Mouse (Mus musculus): ENCODE data around the gene Srgn. TPM values are rescaled to one million over a fixed set of nuclear protein-coding genes. Genes with fewer than 3 reads are reported as not detected.
A peak's percentile ranks its signal among the peaks of the same experiment; 100 is the strongest.

Gene Srgn
- total RNA-seq (2015) (646 and 668 TPM in 2 replicates), total RNA-seq (2017) (492 and 500 TPM in 2 replicates)

DNA sequence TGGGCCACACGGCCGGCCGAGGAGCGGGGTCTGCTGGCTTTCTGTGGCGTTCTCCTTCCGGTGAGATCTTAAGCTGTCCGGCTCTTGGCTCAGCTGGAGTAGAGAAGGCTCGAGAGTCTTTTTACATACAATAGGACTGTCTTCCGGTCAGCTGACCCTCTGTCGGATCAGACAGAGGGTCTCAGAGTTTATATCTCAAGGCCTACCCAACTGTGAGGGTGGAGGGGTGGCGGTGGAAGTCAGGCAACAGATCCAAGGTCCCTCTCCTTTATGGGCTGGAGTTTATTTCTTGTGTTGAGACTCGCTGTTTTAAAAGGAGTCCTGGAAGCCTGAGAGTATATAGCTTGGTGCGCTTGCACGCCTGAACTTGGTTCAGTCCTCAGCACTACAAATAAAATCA, at the start of gene Srgn:
TSS of gene Srgn (minus strand) at position 101 of the 400 bp plus-strand sequence.
- no peak for ATAC-seq (ENCODE audit: poor library complexity, severe bottlenecking)

DNA sequence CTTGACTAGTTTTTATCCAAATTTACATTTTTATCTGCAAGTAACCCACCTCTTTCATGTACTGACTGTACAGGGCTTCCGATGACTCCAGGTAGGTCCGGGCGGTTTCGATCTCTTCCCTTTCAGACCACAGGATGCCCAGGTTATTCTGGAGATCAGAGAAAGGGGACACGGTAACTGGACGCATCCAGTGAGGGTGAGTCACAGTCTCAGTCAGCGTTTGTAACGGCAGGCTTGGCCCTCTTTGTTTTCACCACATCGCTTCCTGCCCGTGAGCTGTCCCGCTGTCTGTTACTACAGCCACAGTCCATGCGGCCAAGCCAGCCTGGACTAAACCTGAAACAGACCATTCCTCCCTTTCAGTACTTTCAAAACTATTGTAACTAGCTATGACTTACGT, 47.8 kb upstream of the Srgn start:
- ATAC-seq (ENCODE audit: poor library complexity, severe bottlenecking): no peak

DNA sequence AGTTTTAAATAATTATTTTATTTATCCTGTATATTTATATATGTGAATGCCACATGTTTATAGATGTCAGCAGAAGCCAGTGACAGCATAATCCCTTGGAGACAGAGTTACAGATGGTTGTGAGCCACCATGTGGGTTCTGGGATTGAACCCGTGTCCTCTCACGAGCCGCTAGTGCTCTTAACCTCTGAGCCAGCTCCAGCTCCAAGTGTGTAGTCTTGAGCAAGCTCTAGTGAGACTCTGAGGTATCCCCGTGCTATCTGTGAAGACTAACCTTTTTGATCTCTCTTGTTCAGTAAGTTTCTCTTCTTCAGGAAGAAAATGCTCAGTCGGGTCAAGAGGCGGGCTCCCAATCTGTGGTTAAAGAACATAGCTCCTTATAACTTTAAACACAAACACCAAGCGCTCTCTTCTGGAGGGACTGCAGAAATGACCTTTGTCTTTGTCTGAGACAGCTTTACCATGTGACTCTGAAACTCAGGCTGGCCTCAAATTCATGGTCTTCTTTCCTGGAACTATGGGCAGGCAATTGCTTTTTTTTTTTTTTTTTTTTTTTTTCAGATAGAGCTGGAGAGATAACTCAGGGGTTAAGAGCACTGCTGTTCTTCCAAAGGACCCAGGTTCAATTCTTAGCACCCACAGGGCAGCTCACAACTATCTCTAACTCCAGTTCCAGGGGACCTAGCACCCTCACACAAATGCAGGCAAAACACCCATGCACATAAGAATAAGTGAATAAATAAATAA, 43.0 kb upstream of the Srgn start:
- ATAC-seq (ENCODE audit: poor library complexity, severe bottlenecking): no peak

DNA sequence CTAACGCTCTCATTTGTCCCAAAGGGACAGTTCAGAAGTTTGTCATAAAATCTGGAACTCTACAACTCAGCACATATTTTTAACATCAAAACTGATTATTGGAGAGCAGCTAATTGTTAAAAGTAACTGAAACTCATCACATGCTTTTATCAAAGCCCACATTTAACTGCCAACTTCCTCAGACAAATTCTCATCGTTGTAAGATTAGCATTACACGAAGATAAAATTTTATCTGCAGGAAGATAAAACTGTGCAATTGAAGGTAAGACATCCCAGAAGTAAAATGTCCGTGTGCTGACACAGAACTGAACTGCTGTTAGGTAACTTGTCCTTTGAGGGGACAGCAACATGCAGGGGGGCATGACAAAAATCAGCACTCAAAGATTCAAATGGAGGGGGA, 41.6 kb upstream of the Srgn start:
- ATAC-seq (ENCODE audit: poor library complexity, severe bottlenecking): no peak

DNA sequence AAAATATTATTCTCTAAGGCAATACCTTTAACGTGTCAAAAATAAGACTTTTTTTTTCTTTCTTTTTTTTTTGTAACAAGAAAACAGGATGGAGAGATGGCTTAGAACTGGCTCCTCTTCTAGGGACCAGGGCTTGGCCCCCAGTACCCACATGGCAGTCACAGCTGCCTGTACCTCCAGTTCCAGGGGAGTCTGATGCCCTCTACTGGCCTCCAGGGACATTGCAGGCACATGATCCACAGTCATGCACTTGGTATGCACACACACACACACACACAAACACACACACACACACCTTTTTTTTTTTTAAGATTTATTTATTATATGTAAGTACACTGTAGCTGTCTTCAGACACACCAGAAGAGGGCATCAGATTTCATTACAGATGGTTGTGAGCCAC, 30.5 kb upstream of the Srgn start:
- ATAC-seq (ENCODE audit: poor library complexity, severe bottlenecking): 0 out of 2 replicates have a peak, but pooled peaks have one; percentile 24

DNA sequence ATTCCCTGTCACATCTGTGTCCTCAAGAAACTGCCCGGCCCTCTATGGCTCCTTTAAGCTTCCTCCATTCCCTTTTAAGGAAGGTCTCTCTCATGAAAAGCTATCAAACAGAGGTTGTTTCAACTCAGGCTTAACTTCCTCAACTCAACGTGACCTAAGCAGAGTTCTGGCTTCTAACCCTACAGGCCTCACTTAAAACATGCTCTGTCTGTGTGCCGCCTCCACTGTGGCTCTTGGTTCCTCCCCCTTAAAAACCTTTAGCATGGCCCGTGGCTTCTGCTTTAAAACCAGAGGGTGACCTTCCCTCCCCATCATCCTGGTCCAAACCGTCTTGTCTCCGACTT, 29.3 kb upstream of the Srgn start:
- ATAC-seq (ENCODE audit: poor library complexity, severe bottlenecking): peak; percentile 67

DNA sequence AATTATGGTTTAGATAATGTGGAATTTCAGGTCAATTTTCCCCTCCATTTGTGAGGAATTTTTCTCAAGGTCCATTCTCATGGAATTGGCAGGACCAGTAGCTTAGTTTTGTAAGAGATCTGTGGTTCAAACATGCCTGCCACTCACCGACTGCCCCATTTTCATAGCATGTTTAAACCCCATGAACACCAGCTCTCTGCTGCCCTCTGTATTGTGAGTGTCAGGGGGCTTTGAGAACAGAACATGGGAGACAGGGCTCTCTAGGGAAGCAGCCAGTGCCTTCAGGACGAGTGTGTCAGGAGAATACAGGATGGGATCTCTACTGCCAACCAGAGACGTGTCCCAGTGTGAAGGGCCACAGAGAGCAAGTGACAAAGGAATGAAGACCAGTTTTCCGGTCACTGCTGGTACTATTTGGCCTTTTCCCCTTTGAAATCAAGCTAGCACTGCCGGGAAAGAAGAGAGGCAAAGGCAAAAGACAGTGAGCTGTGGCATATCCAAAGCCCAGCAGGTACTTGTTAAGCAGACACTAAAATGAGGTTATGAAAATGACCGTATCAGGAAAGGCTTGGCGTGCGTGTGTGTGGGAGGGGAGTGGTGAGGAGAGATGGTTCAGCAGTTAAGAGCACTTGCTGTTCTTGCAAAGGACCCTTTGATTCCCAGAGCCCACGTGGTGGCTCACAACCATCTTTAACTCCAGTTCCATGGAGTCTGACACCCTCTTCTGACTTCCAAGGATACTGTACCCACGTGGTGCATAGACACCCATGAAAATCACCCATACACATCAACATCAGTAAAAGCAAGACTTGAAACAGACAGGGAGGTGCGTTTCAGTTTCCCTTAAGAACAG, 28.7 kb upstream of the Srgn start:
- ATAC-seq (ENCODE audit: poor library complexity, severe bottlenecking): no peak

DNA sequence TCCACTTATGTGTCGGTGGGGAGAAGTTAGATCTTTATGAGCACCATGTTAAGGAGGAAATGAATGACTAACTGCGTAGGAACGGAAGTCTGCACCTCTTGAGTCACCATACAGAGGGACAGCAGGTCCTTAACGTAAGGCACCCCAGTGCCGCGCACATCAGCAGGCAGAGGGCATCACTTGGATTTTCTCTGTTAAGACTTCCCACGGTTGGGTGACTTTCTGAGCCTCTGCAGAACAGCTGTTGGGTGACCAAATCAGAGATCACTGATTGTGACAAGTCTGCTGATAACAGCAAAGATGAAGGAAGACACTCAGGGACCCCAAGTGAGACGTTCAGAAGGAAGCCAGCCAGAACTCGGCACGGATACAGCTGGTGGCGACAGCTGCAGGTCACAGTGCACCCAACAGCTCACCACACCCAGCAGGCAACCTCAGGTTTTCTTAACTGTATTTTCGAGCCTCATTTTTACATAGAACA, 26.4 kb upstream of the Srgn start:
- peak; percentile 85 for ATAC-seq (ENCODE audit: poor library complexity, severe bottlenecking)

DNA sequence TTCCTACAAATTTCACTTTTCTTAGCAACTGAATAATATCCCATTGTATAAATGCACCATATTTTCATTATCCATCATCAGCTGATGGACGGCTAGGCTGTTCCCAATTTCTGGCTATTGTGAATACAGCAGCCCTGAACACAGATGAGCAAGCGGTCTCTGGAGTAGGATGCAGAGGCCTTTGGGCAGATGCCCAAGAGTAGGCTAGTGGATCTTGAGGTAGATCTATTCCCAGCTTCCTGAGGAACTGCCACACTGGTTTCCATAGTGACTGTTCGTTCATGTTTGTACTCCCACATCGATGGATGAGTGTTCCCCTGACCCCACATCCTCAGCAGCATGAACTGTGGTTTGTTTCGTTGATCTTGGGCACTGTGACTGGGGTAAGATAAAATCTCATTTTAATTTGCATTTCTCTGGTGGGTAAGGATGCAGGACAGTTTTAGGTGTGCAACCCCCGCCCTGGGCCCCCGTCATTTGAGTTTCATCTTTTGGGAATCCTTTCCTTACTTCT, 23.6 kb upstream of the Srgn start:
- no peak for ATAC-seq (ENCODE audit: poor library complexity, severe bottlenecking)

DNA sequence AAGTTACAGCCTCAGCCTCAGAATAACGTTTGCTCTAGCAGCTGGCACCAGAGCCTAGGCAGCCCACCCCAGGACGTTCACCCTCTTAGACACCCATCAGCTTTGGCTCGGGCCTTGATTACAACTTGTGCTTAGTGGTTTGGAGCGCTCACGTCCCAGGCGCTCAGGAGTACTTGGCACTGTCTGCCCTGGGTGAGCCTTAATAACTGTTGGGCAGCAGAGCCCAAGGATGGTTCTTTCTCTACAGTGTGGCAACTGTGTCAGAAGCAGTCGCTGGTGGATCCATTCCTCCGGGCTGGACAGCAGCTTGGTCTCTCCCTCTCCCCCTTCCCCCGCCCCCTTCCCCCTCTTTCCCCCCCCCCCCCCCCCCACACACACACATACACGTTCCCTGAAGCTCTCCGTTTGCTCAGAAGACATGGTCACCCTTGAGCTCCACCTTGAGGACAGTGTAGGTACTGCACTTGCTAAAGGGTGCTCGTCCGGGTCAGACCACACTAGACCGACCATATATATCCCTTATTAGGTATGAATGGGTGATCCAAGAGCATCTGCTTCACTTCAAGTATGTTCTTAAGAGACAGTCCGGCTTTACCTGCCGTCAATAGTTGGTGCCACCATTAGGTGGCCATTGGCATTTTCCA, 22.4 kb upstream of the Srgn start:
- ATAC-seq (ENCODE audit: poor library complexity, severe bottlenecking): peak; percentile 67

DNA sequence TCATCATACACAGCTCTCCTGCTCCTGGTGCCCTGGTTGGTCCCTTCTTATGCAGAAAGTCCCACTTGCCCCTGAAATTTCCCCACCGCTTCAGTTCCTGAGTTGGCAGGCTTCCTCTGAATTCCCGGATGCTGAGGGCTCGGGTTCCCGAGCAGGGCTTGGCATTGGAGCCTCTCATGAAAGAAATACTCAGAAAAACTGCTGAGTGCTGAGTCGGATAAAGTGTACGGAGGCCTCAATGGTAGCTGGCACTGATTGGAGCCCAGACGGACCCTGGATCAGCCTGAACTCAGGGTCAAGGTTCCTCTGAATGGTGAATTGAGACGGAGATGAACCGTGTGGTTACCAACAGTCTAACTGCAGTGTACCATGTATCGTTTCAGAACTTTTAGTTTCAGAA, 19.2 kb upstream of the Srgn start:
- no peak for ATAC-seq (ENCODE audit: poor library complexity, severe bottlenecking)

DNA sequence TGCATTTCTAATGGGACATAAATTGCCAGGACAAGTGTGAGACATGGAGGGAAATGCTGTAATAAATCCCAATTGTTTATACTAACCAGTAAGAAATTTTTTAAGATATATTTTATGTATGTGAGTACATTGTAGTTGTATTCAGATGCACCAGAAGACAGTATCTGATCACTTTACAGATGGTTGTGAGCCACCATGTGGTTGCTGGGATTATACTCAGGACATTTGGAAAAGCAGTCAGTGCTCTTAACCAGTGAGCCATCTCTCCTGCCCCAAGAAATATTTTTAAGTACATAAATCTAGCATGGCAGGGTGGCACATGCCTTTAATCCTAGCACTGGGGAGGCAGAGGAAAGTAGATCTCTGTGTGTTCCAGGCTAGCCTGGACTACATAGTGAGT, 18.5 kb upstream of the Srgn start:
- no peak for ATAC-seq (ENCODE audit: poor library complexity, severe bottlenecking)

DNA sequence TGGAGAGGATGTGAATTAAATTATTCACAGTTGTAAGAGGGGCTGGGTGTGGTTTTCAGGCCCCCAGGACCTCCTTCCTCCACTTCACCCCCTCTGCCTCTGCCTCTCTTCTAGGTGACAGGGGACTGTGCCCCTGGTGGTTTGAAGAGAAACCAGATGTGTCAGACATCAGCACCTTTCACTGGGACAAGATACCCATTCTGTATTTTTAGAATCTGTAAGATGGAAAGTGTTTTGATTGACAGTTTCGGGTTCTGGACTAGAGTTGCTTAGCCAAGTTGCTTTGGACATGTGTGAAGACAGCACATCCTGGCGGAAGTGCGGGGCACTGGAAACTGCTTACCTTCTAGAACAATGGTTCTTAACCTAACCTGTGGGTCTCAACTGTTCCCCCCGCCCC, 17.1 kb upstream of the Srgn start:
- no peak for ATAC-seq (ENCODE audit: poor library complexity, severe bottlenecking)

DNA sequence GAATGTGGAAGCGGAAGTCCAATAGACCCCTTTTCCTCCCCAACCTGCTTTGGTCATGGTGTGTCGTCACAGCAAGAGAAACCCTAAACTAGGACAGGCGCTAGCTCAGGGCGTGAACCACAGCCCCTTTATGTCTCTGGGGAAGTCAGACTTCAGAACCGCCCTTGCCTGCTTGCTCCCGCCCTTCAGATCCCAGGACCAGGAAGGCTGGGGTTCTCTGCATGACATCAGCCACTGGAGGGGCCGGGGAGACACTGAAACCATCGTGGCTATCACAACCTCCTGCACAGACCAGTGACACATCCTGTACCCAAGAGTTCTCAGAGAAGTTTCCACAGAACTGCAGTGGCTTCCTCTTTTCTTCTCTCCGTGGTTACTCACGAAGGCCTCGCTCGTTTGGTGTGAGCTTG, 16.2 kb upstream of the Srgn start:
- ATAC-seq (ENCODE audit: poor library complexity, severe bottlenecking): peak; percentile 81

DNA sequence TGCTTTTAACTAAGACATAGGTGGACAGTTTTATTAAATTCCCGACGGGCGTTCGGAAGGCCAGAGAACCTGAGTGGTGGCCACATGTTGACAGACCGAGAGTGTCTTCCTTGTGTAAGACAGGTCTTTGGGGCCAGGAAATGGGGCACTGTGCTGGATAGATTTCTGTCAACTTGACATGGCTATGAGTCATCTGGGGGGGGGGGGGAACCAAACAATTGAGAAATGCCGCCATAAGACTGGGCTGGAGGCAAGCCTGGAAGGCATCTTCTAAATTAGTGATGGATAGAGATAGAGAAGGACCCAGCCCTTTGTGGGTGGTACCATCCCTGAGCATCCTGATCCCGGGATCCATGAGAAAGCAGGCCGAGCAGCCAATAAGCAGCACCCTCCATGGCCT, 15.7 kb upstream of the Srgn start:
- peak; percentile 22 for ATAC-seq (ENCODE audit: poor library complexity, severe bottlenecking)

DNA sequence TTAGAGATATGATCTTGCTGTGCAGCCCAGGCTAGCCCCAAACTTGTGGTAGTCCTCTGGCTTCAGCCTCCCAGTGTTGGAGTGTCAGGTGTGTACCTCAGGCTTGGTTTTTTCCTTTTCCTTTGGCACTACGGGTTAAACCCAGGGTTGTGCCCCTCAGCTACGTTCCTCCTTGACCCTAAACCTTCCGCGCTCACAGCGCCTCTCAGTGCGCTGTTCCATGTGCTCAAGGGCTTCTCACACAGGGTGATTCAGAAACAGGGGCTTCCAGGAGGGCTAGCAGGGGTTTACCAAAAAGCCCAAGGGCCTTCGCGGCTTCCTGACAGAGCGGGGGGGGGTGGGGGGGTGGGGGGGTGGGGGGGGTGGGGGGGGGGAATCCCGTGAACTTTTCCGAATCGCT, 15.3 kb upstream of the Srgn start:
- ATAC-seq (ENCODE audit: poor library complexity, severe bottlenecking): no peak

DNA sequence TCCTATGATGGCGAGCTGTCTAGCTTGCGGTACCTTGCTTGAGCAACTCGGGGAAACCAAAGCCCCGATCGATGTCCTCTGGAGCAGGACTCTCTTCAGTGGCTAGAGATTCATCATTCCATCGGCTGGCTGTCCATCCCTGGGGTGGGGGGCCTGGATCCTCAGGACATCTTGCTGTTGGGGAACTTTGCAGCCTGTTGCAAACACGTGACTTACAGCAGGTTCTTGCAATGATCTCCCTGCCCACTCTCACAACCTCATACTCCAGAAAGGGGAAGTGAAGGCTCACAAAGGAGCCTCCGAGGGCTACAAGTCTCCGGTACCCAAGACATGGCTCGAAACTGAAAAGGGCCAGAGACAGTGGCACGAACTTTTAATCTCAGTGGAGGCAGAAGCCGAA, 14.2 kb upstream of the Srgn start:
- peak; percentile 46 for ATAC-seq (ENCODE audit: poor library complexity, severe bottlenecking)

DNA sequence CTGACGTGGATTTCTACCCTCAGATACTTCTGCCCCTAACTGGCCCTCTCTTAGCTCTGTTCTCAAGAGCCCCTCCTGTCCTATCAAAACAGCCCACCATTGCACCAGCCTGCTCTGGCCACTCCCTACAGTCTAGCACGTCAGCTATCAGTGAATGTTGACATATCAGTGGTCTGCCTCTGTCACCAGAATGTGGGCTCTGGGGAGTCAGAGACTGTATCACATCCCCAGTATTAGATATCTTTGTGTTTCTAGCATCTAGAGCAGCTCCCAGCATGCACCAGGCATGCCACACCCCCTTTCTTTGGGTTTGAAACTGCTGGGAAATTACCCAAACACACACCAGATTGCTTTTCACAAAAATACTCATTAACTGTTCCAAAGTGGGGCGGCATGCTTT, 13.5 kb upstream of the Srgn start:
- peak; percentile 2 for ATAC-seq (ENCODE audit: poor library complexity, severe bottlenecking)

DNA sequence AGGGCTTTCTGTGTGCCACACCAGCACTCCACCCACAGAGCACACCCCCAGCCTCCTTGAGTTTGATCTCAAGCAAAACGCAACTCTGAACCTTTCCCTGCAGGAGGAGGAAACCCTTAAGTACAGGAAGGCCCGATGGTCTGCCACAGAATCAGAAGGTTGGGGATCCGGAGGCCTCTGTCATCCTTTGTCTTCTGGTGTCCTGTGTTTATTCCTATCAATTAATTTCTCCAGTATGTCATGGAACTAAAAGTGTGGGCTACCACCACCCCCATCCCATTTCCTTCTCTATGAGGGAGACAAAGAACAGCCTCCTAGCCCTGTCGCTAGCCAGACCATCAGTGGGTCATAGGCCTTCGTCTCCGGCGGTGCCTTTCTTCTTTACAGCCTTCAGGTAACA, 7.3 kb upstream of the Srgn start:
- no peak for ATAC-seq (ENCODE audit: poor library complexity, severe bottlenecking)

DNA sequence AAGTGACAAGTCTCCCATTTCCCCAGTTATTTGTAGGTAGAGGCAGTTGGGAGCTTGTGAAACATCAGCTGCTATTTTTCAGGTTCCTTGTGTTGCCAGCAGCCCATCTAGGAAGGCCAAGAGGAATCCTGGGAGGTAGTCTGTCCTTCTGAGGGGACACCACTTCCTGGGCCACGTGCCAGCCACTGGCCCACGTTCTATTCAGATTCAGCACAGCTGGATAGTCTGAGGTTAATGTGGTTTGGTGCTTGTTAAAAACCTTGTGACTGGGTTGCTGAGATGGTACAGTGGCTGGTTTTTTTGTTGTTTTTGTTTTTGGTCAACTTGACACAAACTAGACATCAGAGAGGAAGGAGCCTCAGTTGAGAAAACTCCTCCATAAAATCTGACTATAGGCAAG, 5.6 kb upstream of the Srgn start:
- no peak; the same call in 1 of the 2 replicates for ATAC-seq (ENCODE audit: poor library complexity, severe bottlenecking)

DNA sequence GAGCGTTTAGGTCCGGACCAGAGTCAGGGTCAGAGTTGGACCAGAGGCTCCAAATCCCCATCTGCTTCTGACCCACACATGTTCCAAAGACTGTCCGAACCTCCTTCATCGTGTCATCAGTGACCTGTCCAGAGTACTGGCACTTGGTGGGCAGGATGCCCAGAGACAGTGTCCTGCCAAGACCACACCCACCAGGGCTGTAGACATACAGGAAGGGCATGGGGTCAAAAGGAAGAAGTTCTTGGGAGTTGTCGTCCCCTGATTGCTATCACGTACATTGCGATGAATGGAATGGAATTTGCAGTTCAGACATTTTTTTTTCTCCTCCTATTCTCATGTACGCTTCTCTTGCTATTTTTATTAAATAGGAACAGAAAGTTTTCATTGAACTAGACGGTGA, 2.9 kb upstream of the Srgn start:
- ATAC-seq (ENCODE audit: poor library complexity, severe bottlenecking): peak; percentile 80
